Mouse (Mus musculus): Measurements from ENCODE around the gene C130050O18Rik.

DNA sequence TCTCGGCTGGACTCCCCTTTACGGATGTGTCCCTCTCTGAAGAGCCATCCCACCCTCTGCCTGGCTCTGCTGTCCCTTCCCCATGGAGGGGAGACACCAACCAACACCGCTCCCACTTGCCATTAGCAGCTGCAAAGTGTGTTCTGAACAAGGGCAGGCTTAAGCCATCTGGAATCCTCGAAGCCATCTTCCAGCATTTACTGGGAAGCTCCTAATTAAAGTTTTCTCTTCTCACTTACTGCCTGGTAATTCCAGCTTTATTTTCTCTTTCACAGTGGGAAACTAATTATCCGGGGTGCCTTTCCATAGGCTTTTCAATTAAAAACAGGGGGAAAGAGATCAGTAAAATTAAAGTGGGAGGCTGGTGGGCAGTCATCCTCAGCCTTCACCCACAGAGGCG lies 27.3 kb downstream of the C130050O18Rik start:
- TF ChIP-seq GATA1 (IDR thresholded peaks at IDR 0.05; ENCODE audit: low read length) (no peak), TAL1 (IDR thresholded peaks at IDR 0.05; ENCODE audit: low read length) (no peak)

Data from erythroblast, embryonic 14.5 days (primary cell).